Mouse (Mus musculus): Measurements from ENCODE around the gene Slirp. TPM values are rescaled to one million over a fixed set of nuclear protein-coding genes. Genes with fewer than 3 reads are reported as not detected.
"Not testable (repeated sequence)": the region's sequence is repeated elsewhere in the genome, so short reads cannot be mapped to it uniquely, and the experiment has no call there.

Gene Slirp
- total RNA-seq, 2 experiments from 2014 or later, result 164 to 167 TPM

- DNase-seq (ENCODE audit: low spot score in 2 of 2), result no peak
Observed at GRCm38 (mm10) chr12:87428295-87428694, 15.4 kb upstream of the Slirp start.

GRCm38 (mm10) chr12:87428885-87429284, 14.8 kb upstream of the Slirp start:
- DNase-seq (ENCODE audit: low spot score in 2 of 2), result no peak

GRCm38 (mm10) chr12:87442177-87443114, 1.2 kb upstream of the Slirp start:
- no peak for DNase-seq (ENCODE audit: low spot score in 2 of 2)

GRCm38 (mm10) chr12:87443115-87443699, 489 bp upstream of the Slirp start:
- no peak for DNase-seq (ENCODE audit: low spot score in 2 of 2)

- DNase-seq (ENCODE audit: low spot score in 2 of 2), result no peak
Observed at GRCm38 (mm10) chr12:87444211-87444610, 515 bp downstream of the Slirp start.

GRCm38 (mm10) chr12:87449456-87449855, 5.8 kb downstream of the Slirp start:
- DNase-seq (ENCODE audit: low spot score in 2 of 2), result no peak

GRCm38 (mm10) chr12:87464678-87465297, 21.1 kb downstream of the Slirp start:
- DNase-seq (ENCODE audit: low spot score in 2 of 2), result no peak

GRCm38 (mm10) chr12:87470263-87471136, 26.8 kb downstream of the Slirp start:
- DNase-seq (ENCODE audit: low spot score in 2 of 2), result no peak

- DNase-seq (ENCODE audit: low spot score in 2 of 2), result no peak
Observed at GRCm38 (mm10) chr12:87471421-87471963, 27.8 kb downstream of the Slirp start.

GRCm38 (mm10) chr12:87471964-87472786, 28.5 kb downstream of the Slirp start, which contains the start of gene Snw1:
TSS of gene Snw1 (minus strand) at chr12:87472274.
- peak; percentile 84 to 92 for DNase-seq (ENCODE audit: low spot score in 2 of 2)

GRCm38 (mm10) chr12:87474756-87475155, 31.1 kb downstream of the Slirp start:
- no peak for DNase-seq (ENCODE audit: low spot score in 2 of 2)

- not testable (repeated sequence) for DNase-seq (ENCODE audit: low spot score in 2 of 2)
Observed at GRCm38 (mm10) chr12:87482482-87482881, 38.8 kb downstream of the Slirp start.

- not testable (repeated sequence) for DNase-seq (ENCODE audit: low spot score in 2 of 2)
Observed at GRCm38 (mm10) chr12:87488683-87489082, 45.0 kb downstream of the Slirp start.

GRCm38 (mm10) chr12:87494421-87494820, 50.7 kb downstream of the Slirp start, which contains the start of gene Gm5788:
TSS of gene Gm5788 (plus strand) at chr12:87494721.
- DNase-seq (ENCODE audit: low spot score in 2 of 2), result not testable (repeated sequence)

Small RNA genes lying within 50 kb of the gene (microRNA-seq; reads per million reads assigned to microRNA genes)
- 59.7 reads per million, percentile 44 among the genes with 10 or more reads in this experiment for gene Mir3068

Other genes with a start within 250 kb of the Slirp start
- gene Samd15, start 244.2 kb upstream of the Slirp start, total RNA-seq (2021), result under 1 TPM; 0.36 to 0.86 TPM
- gene Tmed8, start 243.4 kb upstream of the Slirp start, total RNA-seq (2021), result 1 to 10 TPM; 3.8 to 4.6 TPM
- gene Noxred1, start 205.2 kb upstream of the Slirp start, total RNA-seq (2021), result under 1 TPM in 1 of 2 experiments, not detected in 1; 0.22 TPM
- gene Vipas39, start 177.6 kb upstream of the Slirp start, total RNA-seq (2021), result 10 to 100 TPM; 18.1 to 20.7 TPM
- 100 to 1,000 TPM; 102 to 104 TPM for gene Ahsa1, start 177.4 kb upstream of the Slirp start, total RNA-seq (2021)
- under 1 TPM; 0.25 to 0.41 TPM for gene Ism2, start 144.2 kb upstream of the Slirp start, total RNA-seq (2021)
- 10 to 100 TPM; 41.7 to 44.1 TPM for gene Sptlc2, start 55.5 kb upstream of the Slirp start, total RNA-seq (2021)
- 10 to 100 TPM; 16.2 to 16.5 TPM for gene Alkbh1, start 121 bp downstream of the Slirp start, total RNA-seq (2021)
- 10 to 100 TPM; 55.7 to 61.5 TPM for gene Snw1, start 28.4 kb downstream of the Slirp start, total RNA-seq (2021)
- gene Gm5788, start 50.8 kb downstream of the Slirp start, total RNA-seq (2021), result not detected
- gene Gm8300, start 70.4 kb downstream of the Slirp start, total RNA-seq (2021), result not detected
- gene Oog1, start 158.8 kb downstream of the Slirp start, total RNA-seq (2021), result not detected
- not detected for gene Gm4027, start 175.0 kb downstream of the Slirp start, total RNA-seq (2021)
- not detected for gene Gm16381, start 200.7 kb downstream of the Slirp start, total RNA-seq (2021)